Mouse (Mus musculus) lung, postnatal 0 days (tissue): ENCODE results near the gene Ifrd2.

Source experiments
- CTCF ChIP-seq: IDR thresholded peaks from 2 replicates; pipeline ENCODE4 v1.5.1; 2016; ENCODE audit warnings: antibody characterized with exemption, mild to moderate bottlenecking
- EP300 ChIP-seq: IDR thresholded peaks from 2 replicates; pipeline ENCODE4 v1.6.1; 2016; ENCODE audit warnings: antibody characterized with exemption, mild to moderate bottlenecking, control low read depth

- TF ChIP-seq CTCF (no peak), EP300 (no peak)
Measured at GRCm38 (mm10) chr9:107586504-107586903, 938 bp upstream of the Ifrd2 start.
